In genomic region chr15:25589318-25589902, GRCm38 (mm10) we compare ENCODE assay signal across 15 mouse cellular contexts. TPM values are rescaled to one million over a fixed set of nuclear protein-coding genes. Genes with fewer than 3 reads are reported as not detected.
DNase-seq lines count a peak whose midpoint lies in the region; ATAC-seq and TF ChIP-seq lines count a peak whose summit lies in the region.
"Had no signal": no experiment of that assay in that cellular context is flagged by ENCODE, and none has a peak within 500 bp of the region (broad histone marks: within the 10 kb centered on the region; RNA-seq: fewer than 3 reads in every experiment).

No protein-coding gene starts in this region.

- H3K9me3 ChIP-seq in liver, postnatal 0 days (ENCODE audit: low read length), result no peaks in the 10 kb centered on the region
- H3K9me3 ChIP-seq in heart, embryonic 12.5 days (replicated peaks), result no peaks in the 10 kb centered on the region
- H3K9me3 ChIP-seq: embryonic facial prominence, embryonic 15.5 days; forebrain, embryonic 13.5 days; heart, embryonic 13.5 days; neural tube, embryonic 12.5 days had no signal

- no peak for TF ChIP-seq CTCF in liver, postnatal 0 days (IDR thresholded peaks at IDR 0.05; ENCODE audit: low read depth)

- peaks cover 4% of the 10 kb centered on the region; the same call in 1 of the 2 replicates for H3K4me1 ChIP-seq in liver, postnatal 0 days (ENCODE audit: insufficient read depth)
- peaks cover 26% of the 10 kb centered on the region for H3K4me1 ChIP-seq in heart, embryonic 12.5 days (replicated peaks)
- H3K4me1 ChIP-seq: neural tube, embryonic 12.5 days had no signal

- TF ChIP-seq EP300 in liver, postnatal 0 days (IDR thresholded peaks at IDR 0.05; ENCODE audit: low read depth), result no peak

- peak; percentile 98 for ATAC-seq in liver, postnatal 0 days
- no peak for ATAC-seq in heart, embryonic 12.5 days (ENCODE audit: insufficient number of reproducible peaks, low FRiP score)
- ATAC-seq: forebrain, embryonic 13.5 days had no signal

- H3K27ac ChIP-seq in liver, postnatal 0 days (ENCODE audit: low read depth), result peak overlapping the region; percentile 76
- H3K27ac ChIP-seq in heart, embryonic 12.5 days (ENCODE audit: poor library complexity, severe bottlenecking), result no peak overlapping the region
- H3K27ac ChIP-seq: embryonic facial prominence, embryonic 15.5 days; forebrain, embryonic 13.5 days; heart, embryonic 13.5 days; neural tube, embryonic 12.5 days had no signal

- no peak overlapping the region for H3K4me3 ChIP-seq in liver, postnatal 0 days (ENCODE audit: low read depth, low read length)
- H3K4me3 ChIP-seq in heart, embryonic 12.5 days, result no peak overlapping the region
- H3K4me3 ChIP-seq: embryonic facial prominence, embryonic 15.5 days; forebrain, embryonic 13.5 days; heart, embryonic 13.5 days; neural tube, embryonic 12.5 days had no signal

- intact Hi-C loops in left cerebral cortex, postnatal 36 days (cut with DNase I), result no loop called here

- no peaks in the 10 kb centered on the region for H3K27me3 ChIP-seq in liver, postnatal 0 days (ENCODE audit: insufficient read depth, low read length)
- 0 out of 2 replicates have a peak, but pooled peaks cover 7% of the 10 kb centered on the region for H3K27me3 ChIP-seq in heart, embryonic 12.5 days (replicated peaks)
- H3K27me3 ChIP-seq: embryonic facial prominence, embryonic 15.5 days; neural tube, embryonic 12.5 days had no signal

- WGBS in liver, postnatal 0 days (ENCODE audit: insufficient replicate concordance), result 57% methylated on average over 11 of the region's 11 CpGs
- WGBS in heart, embryonic 12.5 days, result 85% methylated on average over 11 of the region's 11 CpGs

- DNase-seq in cerebellum, postnatal 25 days, result peak; percentile 13 to 29
- no peak for DNase-seq in cerebellum, adult 11 months
- peak; percentile 52 for DNase-seq in kidney, adult 11 months
- DNase-seq in kidney, postnatal 25 days, result peak; percentile 45 to 73
- peak; percentile 43 for DNase-seq in liver, postnatal 0 days
- no peak for DNase-seq in T-cell, adult 2 months (ENCODE audit: low spot score)
- DNase-seq in left cerebral cortex, postnatal 36 days (ENCODE audit: low spot score in 2 of 2), result no peak
- DNase-seq: gastrocnemius, postnatal 14 days; midbrain, embryonic 14.5 days; right cerebral cortex, adult 18-20 months had no signal

- no peaks in the 10 kb centered on the region for H3K36me3 ChIP-seq in liver, postnatal 0 days (replicated peaks; ENCODE audit: insufficient read depth, low read length)
- H3K36me3 ChIP-seq in heart, embryonic 12.5 days, result no peaks in the 10 kb centered on the region
- H3K36me3 ChIP-seq: embryonic facial prominence, embryonic 15.5 days; heart, embryonic 13.5 days; neural tube, embryonic 12.5 days had no signal

- H3K9ac ChIP-seq in liver, postnatal 0 days (replicated peaks), result no peak overlapping the region
- H3K9ac ChIP-seq in heart, embryonic 12.5 days, result no peak overlapping the region
- H3K9ac ChIP-seq: embryonic facial prominence, embryonic 15.5 days; forebrain, embryonic 13.5 days; heart, embryonic 13.5 days; neural tube, embryonic 12.5 days had no signal

- H3K4me2 ChIP-seq in liver, postnatal 0 days (ENCODE audit: low read depth, low read length), result 0 out of 2 replicates have a peak overlapping the region, but pooled peaks have one; percentile 3
- no peak overlapping the region for H3K4me2 ChIP-seq in heart, embryonic 12.5 days
- H3K4me2 ChIP-seq: embryonic facial prominence, embryonic 15.5 days; forebrain, embryonic 13.5 days; heart, embryonic 13.5 days; neural tube, embryonic 12.5 days had no signal

RNA-seq across cellular contexts. Expression of gene Myo10, which starts 32.9 kb away (rescaled TPM):
- 4.9 and 5.9 TPM in 2 replicates for polyA plus RNA-seq in liver, postnatal 0 days (2015; fragmentation: Nextera tagmentation; extraction: Ambion mirVana)
- 14.3 and 19.7 TPM in 2 replicates for polyA plus RNA-seq in heart, embryonic 12.5 days (2016; fragmentation: Nextera tagmentation; extraction: Ambion mirVana)
- total RNA-seq in left cerebral cortex, postnatal 36 days (2021), result 10 to 100 TPM; 41.7 to 47.6 TPM

Comparison
In these comparisons a context has a peak if more than half of its experiments do, and no peak if none do; other contexts are left out.
1. DNase-seq: peak in cerebellum, postnatal 25 days (2 of 2), kidney, adult 11 months (single experiment), kidney, postnatal 25 days (2 of 2) and liver, postnatal 0 days (single experiment); none in cerebellum, adult 11 months (single experiment), T-cell, adult 2 months (single experiment) and left cerebral cortex, postnatal 36 days (0 of 2).